Mouse (Mus musculus): Measurements from ENCODE around the gene Ltbr.
"Not testable (repeated sequence)": the region's sequence is repeated elsewhere in the genome, so short reads cannot be mapped to it uniquely, and the experiment has no call there.

Gene Ltbr

GRCm38 (mm10) chr6:125271455-125272227, 42.0 kb downstream of the Ltbr start:
- DNase-seq (ENCODE audit: low spot score in 2 of 2): peak; percentile 93 to 94

GRCm38 (mm10) chr6:125268799-125269198, 44.9 kb downstream of the Ltbr start:
- DNase-seq (ENCODE audit: low spot score in 2 of 2): no peak

- DNase-seq (ENCODE audit: low spot score in 2 of 2): no peak
Measured at GRCm38 (mm10) chr6:125267469-125267868, 46.2 kb downstream of the Ltbr start.

GRCm38 (mm10) chr6:125266600-125266999, 47.1 kb downstream of the Ltbr start:
- DNase-seq (ENCODE audit: low spot score in 2 of 2): not testable (repeated sequence)

GRCm38 (mm10) chr6:125266091-125266490, 47.6 kb downstream of the Ltbr start:
- DNase-seq (ENCODE audit: low spot score in 2 of 2): no peak

GRCm38 (mm10) chr6:125265239-125265638, 48.4 kb downstream of the Ltbr start:
- DNase-seq (ENCODE audit: low spot score in 2 of 2): peak in 1 of 2 experiments; percentile 51

GRCm38 (mm10) chr6:125264219-125264618, 49.5 kb downstream of the Ltbr start:
- no peak for DNase-seq (ENCODE audit: low spot score in 2 of 2)

- DNase-seq (ENCODE audit: low spot score in 2 of 2): no peak
Measured at GRCm38 (mm10) chr6:125260006-125260555, 53.6 kb downstream of the Ltbr start.
